Mouse (Mus musculus): ENCODE measurements at regions not wholly inside any gene's neighbourhood (a gene's known extent, or its start where the extent isn't known, plus 50 kb on each side); places are given as distances from the start of the nearest gene placed in this dataset.

- DNase-seq (no peak), ATAC-seq (no peak)
- Histone ChIP-seq H3K27ac (ENCODE audit: low read depth) (no peak overlapping the region), H3K4me2 (ENCODE audit: low read depth, low read length) (no peak overlapping the region), H3K9ac (replicated peaks) (no peak overlapping the region), H3K4me1 (ENCODE audit: insufficient read depth) (no peaks in the 10 kb centered on the region), H3K27me3 (ENCODE audit: insufficient read depth, low read length) (no peaks in the 10 kb centered on the region), H3K36me3 (replicated peaks; ENCODE audit: insufficient read depth, low read length) (no peaks in the 10 kb centered on the region), H3K4me3 (ENCODE audit: low read depth, low read length) (no peak overlapping the region), H3K9me3 (ENCODE audit: low read length) (no peaks in the 10 kb centered on the region)
- WGBS (ENCODE audit: insufficient replicate concordance), result 83% methylated on average over 1 of the region's 1 CpGs
- TF ChIP-seq EP300 (IDR thresholded peaks at IDR 0.05; ENCODE audit: low read depth) (no peak), CTCF (IDR thresholded peaks at IDR 0.05; ENCODE audit: low read depth) (no peak)
Observed at GRCm38 (mm10) chr16:62605920-62606319, 180.7 kb downstream of the Nsun3 start.

- no peak overlapping the region for H3K9ac ChIP-seq (replicated peaks)
- H3K4me2 ChIP-seq (ENCODE audit: low read depth, low read length), result no peak overlapping the region
- H3K36me3 ChIP-seq (replicated peaks; ENCODE audit: insufficient read depth, low read length), result no peaks in the 10 kb centered on the region
- no peak for TF ChIP-seq EP300 (IDR thresholded peaks at IDR 0.05; ENCODE audit: low read depth)
- peak; percentile 18; the same call in 1 of the 2 replicates for TF ChIP-seq CTCF (IDR thresholded peaks at IDR 0.05; ENCODE audit: low read depth)
- H3K4me3 ChIP-seq (ENCODE audit: low read depth, low read length), result no peak overlapping the region
- 47% methylated on average over 4 of the region's 4 CpGs for WGBS (ENCODE audit: insufficient replicate concordance)
- DNase-seq, result no peak
- H3K9me3 ChIP-seq (ENCODE audit: low read length), result no peaks in the 10 kb centered on the region
- no peaks in the 10 kb centered on the region for H3K4me1 ChIP-seq (ENCODE audit: insufficient read depth)
- no peaks in the 10 kb centered on the region for H3K27me3 ChIP-seq (ENCODE audit: insufficient read depth, low read length)
- H3K27ac ChIP-seq (ENCODE audit: low read depth), result no peak overlapping the region
- ATAC-seq, result no peak
Observed at GRCm38 (mm10) chr16:62562051-62562450, 224.6 kb downstream of the Nsun3 start.

- no peaks in the 10 kb centered on the region for H3K36me3 ChIP-seq (replicated peaks; ENCODE audit: insufficient read depth, low read length)
- no peaks in the 10 kb centered on the region for H3K27me3 ChIP-seq (ENCODE audit: insufficient read depth, low read length)
- 83% methylated on average over 2 of the region's 2 CpGs for WGBS (ENCODE audit: insufficient replicate concordance)
- no peak for DNase-seq
- H3K4me1 ChIP-seq (ENCODE audit: insufficient read depth), result no peaks in the 10 kb centered on the region
- H3K9ac ChIP-seq (replicated peaks), result no peak overlapping the region
- no peak overlapping the region for H3K27ac ChIP-seq (ENCODE audit: low read depth)
- H3K9me3 ChIP-seq (ENCODE audit: low read length), result no peaks in the 10 kb centered on the region
- H3K4me2 ChIP-seq (ENCODE audit: low read depth, low read length), result no peak overlapping the region
- no peak overlapping the region for H3K4me3 ChIP-seq (ENCODE audit: low read depth, low read length)
- ATAC-seq, result no peak
- TF ChIP-seq CTCF (IDR thresholded peaks at IDR 0.05; ENCODE audit: low read depth) (no peak), EP300 (IDR thresholded peaks at IDR 0.05; ENCODE audit: low read depth) (no peak)
Observed at GRCm38 (mm10) chr16:62543156-62543555, 243.5 kb downstream of the Nsun3 start.

GRCm38 (mm10) chr16:62537730-62538479 lies 248.7 kb downstream of the Nsun3 start:
- Histone ChIP-seq H3K4me1 (ENCODE audit: insufficient read depth) (no peaks in the 10 kb centered on the region), H3K9ac (replicated peaks) (no peak overlapping the region), H3K36me3 (replicated peaks; ENCODE audit: insufficient read depth, low read length) (no peaks in the 10 kb centered on the region), H3K27me3 (ENCODE audit: insufficient read depth, low read length) (no peaks in the 10 kb centered on the region), H3K4me3 (ENCODE audit: low read depth, low read length) (no peak overlapping the region), H3K9me3 (ENCODE audit: low read length) (no peaks in the 10 kb centered on the region), H3K4me2 (ENCODE audit: low read depth, low read length) (no peak overlapping the region), H3K27ac (ENCODE audit: low read depth) (no peak overlapping the region)
- ATAC-seq, result no peak
- WGBS (ENCODE audit: insufficient replicate concordance), result 77% methylated on average over 7 of the region's 7 CpGs
- TF ChIP-seq CTCF (IDR thresholded peaks at IDR 0.05; ENCODE audit: low read depth) (no peak), EP300 (IDR thresholded peaks at IDR 0.05; ENCODE audit: low read depth) (no peak)
- no peak for DNase-seq

GRCm38 (mm10) chr16:62509321-62509720 lies 277.3 kb downstream of the Nsun3 start:
- ATAC-seq (no peak), DNase-seq (no peak)
- no peak overlapping the region for H3K27ac ChIP-seq (ENCODE audit: low read depth)
- H3K36me3 ChIP-seq (replicated peaks; ENCODE audit: insufficient read depth, low read length), result no peaks in the 10 kb centered on the region
- no peak for TF ChIP-seq EP300 (IDR thresholded peaks at IDR 0.05; ENCODE audit: low read depth)
- TF ChIP-seq CTCF (IDR thresholded peaks at IDR 0.05; ENCODE audit: low read depth), result no peak
- no peak overlapping the region for H3K9ac ChIP-seq (replicated peaks)
- no peaks in the 10 kb centered on the region for H3K27me3 ChIP-seq (ENCODE audit: insufficient read depth, low read length)
- no peak overlapping the region for H3K4me3 ChIP-seq (ENCODE audit: low read depth, low read length)
- no peaks in the 10 kb centered on the region for H3K9me3 ChIP-seq (ENCODE audit: low read length)
- no peaks in the 10 kb centered on the region for H3K4me1 ChIP-seq (ENCODE audit: insufficient read depth)
- WGBS (ENCODE audit: insufficient replicate concordance), result 81% methylated on average over 1 of the region's 1 CpGs
- no peak overlapping the region for H3K4me2 ChIP-seq (ENCODE audit: low read depth, low read length)

- DNase-seq, result no peak
- Histone ChIP-seq H3K4me2 (ENCODE audit: low read depth, low read length) (no peak overlapping the region), H3K9me3 (ENCODE audit: low read length) (no peaks in the 10 kb centered on the region), H3K9ac (replicated peaks) (no peak overlapping the region), H3K4me3 (ENCODE audit: low read depth, low read length) (no peak overlapping the region), H3K4me1 (ENCODE audit: insufficient read depth) (no peaks in the 10 kb centered on the region), H3K27me3 (ENCODE audit: insufficient read depth, low read length) (no peaks in the 10 kb centered on the region), H3K36me3 (replicated peaks; ENCODE audit: insufficient read depth, low read length) (no peaks in the 10 kb centered on the region), H3K27ac (ENCODE audit: low read depth) (no peak overlapping the region)
- WGBS (ENCODE audit: insufficient replicate concordance), result 44% methylated on average over 2 of the region's 2 CpGs
- peak; percentile 20; the same call in 1 of the 2 replicates for TF ChIP-seq CTCF (IDR thresholded peaks at IDR 0.05; ENCODE audit: low read depth)
- no peak for TF ChIP-seq EP300 (IDR thresholded peaks at IDR 0.05; ENCODE audit: low read depth)
- no peak for ATAC-seq
Observed at GRCm38 (mm10) chr16:62506725-62507482, 279.7 kb downstream of the Nsun3 start.

Data from liver, postnatal 0 days (tissue).